17 mouse cellular contexts compared by ENCODE assay signal in genomic region chr9:24198254-24198653, GRCm38 (mm10).
"Had no signal": no experiment of that assay in that cellular context is flagged by ENCODE, and none has a peak within 500 bp of the region (broad histone marks: within the 10 kb centered on the region; RNA-seq: fewer than 3 reads in every experiment).

No protein-coding gene starts in this region.

- DNase-seq: lung, adult 18-20 months; lung, embryonic 14.5 days; lung, postnatal 10 days; lung, postnatal 4 days; midbrain, embryonic 14.5 days; retina, postnatal 1 day; right cerebral cortex, adult 18-20 months; right cerebral cortex, postnatal 25 days; right cerebral cortex, postnatal 4 days; spleen, adult 18-20 months; thymus, adult 18-20 months; thymus, postnatal 14 days; thymus, postnatal 36 days had no signal

- H3K27me3 ChIP-seq: midbrain, embryonic 12.5 days; neural tube, embryonic 13.5 days; neural tube, embryonic 15.5 days had no signal

- ATAC-seq: midbrain, embryonic 16.5 days had no signal
